Mouse (Mus musculus) CH12.LX (cell line): ENCODE measurements around the gene Nos1ap.

Experiments used
- CTCF ChIP-seq, 2 experiments: IDR thresholded peaks in 1 of 2; conservative IDR thresholded peaks in 1 of 2; 2 replicates each; pipeline ENCODE4 v1.5.1; 2011 to 2012; ENCODE audit warnings: low read depth in 2 of 2, low read length in 2 of 2, improper control_type of control experiment in 1 of 2, inconsistent platforms in 1 of 2, mild to moderate bottlenecking in 1 of 2, moderate library complexity in 1 of 2
- RAD21 ChIP-seq: IDR thresholded peaks from 2 replicates; pipeline ENCODE4 v1.6.1; 2011; ENCODE audit warnings: low read depth, mild to moderate bottlenecking, low read length, improper control_type of control experiment, moderate library complexity
- RCOR1 ChIP-seq: conservative IDR thresholded peaks from 2 replicates; pipeline ENCODE4 v1.6.1; 2012; ENCODE audit warnings: low read depth, mild to moderate bottlenecking, inconsistent platforms, low read length, improper control_type of control experiment
- UBTF ChIP-seq: IDR thresholded peaks from 2 replicates; pipeline ENCODE4 v1.6.1; 2012; ENCODE audit warnings: low read depth, mild to moderate bottlenecking, inconsistent platforms, low read length, improper control_type of control experiment, moderate library complexity

DNA sequence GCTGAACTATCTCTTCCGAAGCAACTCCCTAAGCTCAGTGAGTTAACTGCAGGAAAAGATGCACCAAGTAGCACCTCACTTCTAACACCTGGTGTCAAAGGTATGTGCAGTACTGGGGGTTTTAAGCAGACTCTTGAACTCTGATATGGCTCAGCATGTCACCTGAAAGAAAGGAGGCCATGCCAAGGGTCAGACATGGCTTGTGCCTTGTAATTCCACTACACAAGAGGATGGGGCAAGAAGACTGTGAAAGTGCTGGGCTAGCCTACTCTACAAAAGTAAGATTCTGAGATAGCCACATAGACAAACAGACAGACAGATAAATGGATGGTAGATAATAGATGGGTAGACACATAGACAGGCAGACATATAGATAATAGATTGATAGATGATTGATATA lies 87.7 kb downstream of the Nos1ap start:
- TF ChIP-seq CTCF (conservative IDR thresholded peaks at IDR 0.05 in 1 of 2, IDR thresholded peaks at IDR 0.05 in 1 of 2; ENCODE audit: low read depth in 2 of 2, low read length in 2 of 2) (no peak), RCOR1 (no peak), UBTF (no peak), RAD21 (no peak)
